Mouse (Mus musculus) lung, postnatal 0 days (tissue): ENCODE results near the gene Unc5a. TPM values are rescaled to one million over a fixed set of nuclear protein-coding genes. Genes with fewer than 3 reads are reported as not detected.

ENCODE experiments used
- ATAC-seq: fragments of 200-750 bp; cut with Nextera tagmentation; 2 replicates; pipeline ENCODE4 v1.8.0; 2017; ENCODE audit warnings: moderate library complexity
- DNase-seq: peaks from one replicate; pipeline ENCODE4 v3.0.0-alpha.2; 2016; ENCODE audit warnings: low spot score
- H3K27ac ChIP-seq: fragments of 300-500 bp; sonication (generic); 2 replicates; pipeline ENCODE4 v1.5.1; 2014; ENCODE audit warnings: antibody characterized with exemption, mild to moderate bottlenecking, low read length, mixed read lengths
- H3K27me3 ChIP-seq: fragments of 300-500 bp; sonication (generic); replicated peaks from 2 replicates; pipeline ENCODE4 v1.6.1; 2014; ENCODE audit warnings: low read length, mixed read lengths; ENCODE audit not compliant: insufficient read depth
- H3K36me3 ChIP-seq: fragments of 300-500 bp; sonication (generic); 2 replicates; pipeline ENCODE4 v1.6.1; 2014; ENCODE audit warnings: low read length, mixed read lengths; ENCODE audit not compliant: insufficient read depth
- H3K4me1 ChIP-seq: fragments of 300-500 bp; sonication (generic); 2 replicates; pipeline ENCODE4 v1.6.1; 2014; ENCODE audit warnings: antibody characterized with exemption, low read depth, low read length, mixed read lengths; ENCODE audit not compliant: insufficient read depth
- H3K4me2 ChIP-seq: fragments of 300-500 bp; sonication (generic); replicated peaks from 2 replicates; pipeline ENCODE4 v1.6.1; 2014; ENCODE audit warnings: low read depth, mild to moderate bottlenecking, low read length, moderate library complexity, mixed read lengths
- H3K4me3 ChIP-seq: fragments of 300-500 bp; sonication (generic); 2 replicates; pipeline ENCODE4 v1.5.1; 2014; ENCODE audit warnings: low read depth, low read length
- H3K9ac ChIP-seq: fragments of 300-500 bp; sonication (generic); replicated peaks from 2 replicates; pipeline ENCODE4 v1.6.1; 2014; ENCODE audit warnings: low read depth, mild to moderate bottlenecking
- H3K9me3 ChIP-seq: fragments of 300-500 bp; sonication (generic); 2 replicates; pipeline ENCODE4 v1.6.1; 2016; ENCODE audit warnings: low read length, mixed read lengths
- CTCF ChIP-seq: IDR thresholded peaks from 2 replicates; pipeline ENCODE4 v1.5.1; 2016; ENCODE audit warnings: antibody characterized with exemption, mild to moderate bottlenecking
- EP300 ChIP-seq: IDR thresholded peaks from 2 replicates; pipeline ENCODE4 v1.6.1; 2016; ENCODE audit warnings: antibody characterized with exemption, mild to moderate bottlenecking, control low read depth
- WGBS: fragments of 180-500 bp; shearing (Covaris S2); extraction: QIAGEN DNeasy Blood & Tissue Kit; methylation state at CpG from one replicate; pipeline ENCODE4 v1.1.7; 2014; 5-methylcytosine and 5-hydroxymethylcytosine counted together
- polyA plus RNA-seq: library from polyadenylated mRNA; unstranded; fragments of >200 nt; fragmentation: Nextera tagmentation; extraction: Ambion mirVana; gene quantifications from 2 replicates; pipeline ENCODE4 v1.2.1, GENCODE M21; 2015

The Unc5a gene
- polyA plus RNA-seq, 1 experiment from 2014 or later: 1.4 TPM

- Histone ChIP-seq H3K9ac (no peak overlapping the region), H3K4me2 (no peak overlapping the region), H3K9me3 (no peaks in the 10 kb centered on the region), H3K36me3 (no peaks in the 10 kb centered on the region), H3K27me3 (no peaks in the 10 kb centered on the region), H3K27ac (no peak overlapping the region), H3K4me1 (0 out of 2 replicates have a peak, but pooled peaks cover 10% of the 10 kb centered on the region), H3K4me3 (no peak overlapping the region)
- WGBS: 50% methylated on average over 3 of the region's 3 CpGs
- ATAC-seq (no peak), DNase-seq (no peak)
- no peak for TF ChIP-seq CTCF
- no peak for TF ChIP-seq EP300
Observed at GRCm38 (mm10) chr13:54960491-54960890, 11.3 kb downstream of the Unc5a start.

- Histone ChIP-seq H3K27me3 (no peaks in the 10 kb centered on the region), H3K4me3 (no peak overlapping the region), H3K36me3 (no peaks in the 10 kb centered on the region), H3K4me2 (no peak overlapping the region), H3K27ac (no peak overlapping the region), H3K9me3 (no peaks in the 10 kb centered on the region), H3K9ac (no peak overlapping the region), H3K4me1 (no peaks in the 10 kb centered on the region)
- no peak for ATAC-seq
- no peak for TF ChIP-seq EP300
- peak; percentile 22; the same call in 1 of the 2 replicates for TF ChIP-seq CTCF
- DNase-seq: no peak
- WGBS: 85% methylated on average over 6 of the region's 6 CpGs
Observed at GRCm38 (mm10) chr13:54965256-54965655, 16.0 kb downstream of the Unc5a start.

GRCm38 (mm10) chr13:54967501-54967900, 18.3 kb downstream of the Unc5a start:
- no peak overlapping the region for H3K4me2 ChIP-seq
- H3K27ac ChIP-seq: no peak overlapping the region
- no peaks in the 10 kb centered on the region for H3K9me3 ChIP-seq
- ATAC-seq: no peak
- no peak overlapping the region for H3K9ac ChIP-seq
- no peaks in the 10 kb centered on the region for H3K27me3 ChIP-seq
- no peak overlapping the region for H3K4me3 ChIP-seq
- WGBS: 72% methylated on average over 11 of the region's 11 CpGs
- DNase-seq: no peak
- no peaks in the 10 kb centered on the region for H3K4me1 ChIP-seq
- no peak for TF ChIP-seq EP300
- TF ChIP-seq CTCF: no peak
- no peaks in the 10 kb centered on the region for H3K36me3 ChIP-seq

GRCm38 (mm10) chr13:54968636-54969035, 19.4 kb downstream of the Unc5a start:
- no peak for TF ChIP-seq EP300
- no peak for TF ChIP-seq CTCF

GRCm38 (mm10) chr13:54969513-54969912, 20.3 kb downstream of the Unc5a start:
- WGBS: 49% methylated on average over 9 of the region's 9 CpGs
- H3K4me1 ChIP-seq: no peaks in the 10 kb centered on the region
- H3K9ac ChIP-seq: no peak overlapping the region
- no peak overlapping the region for H3K4me2 ChIP-seq
- no peak overlapping the region for H3K27ac ChIP-seq
- no peak for ATAC-seq
- no peaks in the 10 kb centered on the region for H3K27me3 ChIP-seq
- H3K9me3 ChIP-seq: no peaks in the 10 kb centered on the region
- H3K36me3 ChIP-seq: no peaks in the 10 kb centered on the region
- no peak for DNase-seq
- H3K4me3 ChIP-seq: no peak overlapping the region
- TF ChIP-seq EP300 (no peak), CTCF (no peak)

More at GRCm38 (mm10) chr13:54968636-54969035, 19.4 kb downstream of the Unc5a start:
- no peaks in the 10 kb centered on the region for H3K27me3 ChIP-seq
- no peak overlapping the region for H3K4me2 ChIP-seq
- H3K9ac ChIP-seq: no peak overlapping the region
- no peaks in the 10 kb centered on the region for H3K36me3 ChIP-seq
- DNase-seq (no peak), ATAC-seq (no peak)
- no peak overlapping the region for H3K27ac ChIP-seq
- 51% methylated on average over 5 of the region's 5 CpGs for WGBS
- H3K4me1 ChIP-seq: no peaks in the 10 kb centered on the region
- no peak overlapping the region for H3K4me3 ChIP-seq
- no peaks in the 10 kb centered on the region for H3K9me3 ChIP-seq

- H3K4me2 ChIP-seq: no peak overlapping the region
- no peaks in the 10 kb centered on the region for H3K9me3 ChIP-seq
- no peaks in the 10 kb centered on the region for H3K4me1 ChIP-seq
- TF ChIP-seq EP300 (no peak), CTCF (no peak)
- ATAC-seq: peak; percentile 28
- DNase-seq: peak; percentile 45
- H3K27me3 ChIP-seq: no peaks in the 10 kb centered on the region
- no peak overlapping the region for H3K9ac ChIP-seq
- H3K27ac ChIP-seq: no peak overlapping the region
- H3K36me3 ChIP-seq: no peaks in the 10 kb centered on the region
- no peak overlapping the region for H3K4me3 ChIP-seq
- 30% methylated on average over 14 of the region's 14 CpGs for WGBS
Observed at GRCm38 (mm10) chr13:54970521-54971247, 21.5 kb downstream of the Unc5a start.
